Mouse (Mus musculus) erythroblast, embryonic 14.5 days (primary cell): Measurements from ENCODE around the gene Cdh1. TPM values are rescaled to one million over a fixed set of nuclear protein-coding genes. Genes with fewer than 3 reads are reported as not detected.

ENCODE experiments used
- H3K27me3 ChIP-seq: 2 replicates; pipeline ENCODE4 v1.6.1; 2012; ENCODE audit warnings: inconsistent platforms; ENCODE audit not compliant: control insufficient read depth
- H3K36me3 ChIP-seq: 2 replicates; pipeline ENCODE4 v1.6.1; 2012; ENCODE audit warnings: mild to moderate bottlenecking, inconsistent platforms; ENCODE audit not compliant: control insufficient read depth
- H3K4me1 ChIP-seq: 2 replicates; pipeline ENCODE4 v1.6.1; 2012; ENCODE audit warnings: inconsistent platforms; ENCODE audit not compliant: control insufficient read depth
- H3K4me3 ChIP-seq: replicated peaks from 2 replicates; pipeline ENCODE3; 2012; ENCODE audit warnings: moderate library complexity, mild to moderate bottlenecking, inconsistent platforms
- H3K9me3 ChIP-seq: 2 replicates; pipeline ENCODE4 v1.6.1; 2012; ENCODE audit warnings: low read length, inconsistent platforms, mixed read lengths; ENCODE audit not compliant: control insufficient read depth
- GATA1 ChIP-seq: IDR thresholded peaks from 2 replicates; pipeline ENCODE4 v1.6.1; 2012; ENCODE audit warnings: low read length, inconsistent platforms, mixed read lengths
- TAL1 ChIP-seq: IDR thresholded peaks from 3 replicates; pipeline ENCODE4 v1.6.1; 2012; ENCODE audit warnings: low read length, inconsistent platforms, mixed read lengths
- polyA plus RNA-seq: library from polyadenylated mRNA; stranded (reverse); fragments of >175 nt; gene quantifications from 2 replicates; pipeline ENCODE4 v1.2.3, GENCODE M21; 2012

The Cdh1 gene
- polyA plus RNA-seq, 1 experiment, result not detected

DNA sequence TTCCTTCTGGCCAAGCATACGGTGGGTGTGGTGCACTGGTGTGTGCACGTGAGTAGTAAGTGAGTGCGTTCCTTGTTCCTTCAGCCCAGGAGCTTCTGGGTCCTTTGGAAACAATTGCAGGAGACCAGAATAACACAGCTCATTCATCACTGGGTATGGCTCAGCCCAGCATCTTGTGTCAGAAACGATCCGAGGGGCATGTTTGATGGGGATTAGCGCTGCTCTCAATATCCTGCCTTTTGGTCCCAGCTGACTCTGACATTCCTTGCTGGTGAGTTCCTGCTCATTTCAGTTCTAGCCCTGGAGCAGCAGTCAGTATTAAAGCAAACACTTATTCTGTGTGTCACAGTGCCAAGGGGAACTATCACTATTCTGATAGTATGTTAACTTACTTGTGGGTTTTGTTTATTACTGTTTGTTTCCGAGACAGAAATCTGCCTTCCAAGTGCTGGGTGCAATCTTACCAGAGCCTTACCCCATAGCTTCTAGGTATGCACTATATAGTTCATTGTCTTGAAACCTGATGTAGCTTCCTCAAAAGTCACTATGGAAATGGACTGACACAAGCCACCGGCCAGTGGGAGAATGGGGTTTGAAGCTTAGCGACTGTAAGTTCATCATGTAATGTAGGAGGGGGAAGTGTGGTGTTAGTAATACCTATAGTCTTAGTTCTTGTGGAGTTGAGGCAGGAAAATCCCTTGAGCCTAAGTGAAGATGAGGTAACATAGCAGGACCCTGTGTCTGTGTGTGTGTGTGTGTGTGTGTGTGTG is 23.1 kb downstream of the Cdh1 start:
- H3K27me3 ChIP-seq, result no peaks in the 10 kb centered on the region
- H3K4me1 ChIP-seq, result no peaks in the 10 kb centered on the region
- TF ChIP-seq TAL1 (no peak), GATA1 (no peak)
- H3K36me3 ChIP-seq, result no peaks in the 10 kb centered on the region
- H3K4me3 ChIP-seq, result no peak overlapping the region
- H3K9me3 ChIP-seq, result no peaks in the 10 kb centered on the region

DNA sequence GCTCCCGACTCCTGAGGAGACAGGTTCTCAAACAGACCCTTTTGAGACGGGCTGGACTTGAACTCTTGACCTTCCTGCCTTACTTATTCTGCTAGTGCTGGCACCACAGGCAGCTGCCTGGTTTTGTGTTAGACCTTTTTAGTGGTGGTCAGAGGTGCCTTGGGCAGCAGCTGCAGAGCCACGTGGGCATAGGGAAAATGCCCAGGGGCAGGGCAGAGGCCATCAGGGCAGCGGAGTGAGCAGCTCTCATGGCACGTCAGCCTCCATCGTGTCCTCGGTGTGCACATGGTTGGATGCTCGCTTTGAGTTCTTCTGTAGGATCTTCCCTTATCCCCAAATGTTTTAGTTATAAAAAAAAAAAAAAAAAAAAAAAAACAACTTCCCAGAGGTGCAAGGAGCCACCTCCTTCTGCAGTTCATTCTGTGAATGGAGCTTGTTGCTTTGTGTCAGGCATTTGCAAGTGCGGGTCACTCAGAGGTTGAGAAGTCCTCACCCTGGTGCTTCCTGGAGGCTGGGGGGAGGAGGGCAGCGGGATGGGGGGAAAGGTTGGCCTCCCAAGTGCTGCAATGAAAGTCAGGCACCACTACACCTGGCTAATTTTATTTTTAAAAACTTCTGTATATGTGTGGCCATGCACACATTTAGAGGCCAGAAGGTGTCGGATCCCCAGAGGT is 25.3 kb downstream of the Cdh1 start:
- no peaks in the 10 kb centered on the region for H3K36me3 ChIP-seq
- H3K4me3 ChIP-seq, result no peak overlapping the region
- no peaks in the 10 kb centered on the region for H3K4me1 ChIP-seq
- no peak for TF ChIP-seq TAL1
- TF ChIP-seq GATA1, result no peak
- no peaks in the 10 kb centered on the region for H3K27me3 ChIP-seq
- no peaks in the 10 kb centered on the region for H3K9me3 ChIP-seq

DNA sequence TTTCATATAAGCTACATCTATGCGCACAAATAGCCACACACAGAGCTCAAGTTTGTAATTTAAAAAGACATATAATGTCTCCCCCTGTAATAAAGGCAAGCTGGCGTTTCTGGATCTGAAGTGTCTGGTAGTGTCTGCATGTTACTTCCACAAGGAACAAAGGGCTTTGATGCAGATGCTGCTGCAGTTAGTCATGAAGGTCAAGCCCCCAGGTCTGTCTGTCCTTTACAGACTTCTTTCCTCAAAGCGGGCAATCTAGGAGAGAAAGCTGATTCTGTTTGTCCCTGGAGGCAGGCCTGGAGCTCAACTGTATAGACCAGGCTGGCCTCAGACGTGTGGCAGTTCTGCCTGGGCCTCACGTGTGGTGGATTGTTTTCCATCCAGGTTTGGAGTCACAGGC is 26.3 kb downstream of the Cdh1 start:
- Histone ChIP-seq H3K36me3 (no peaks in the 10 kb centered on the region), H3K27me3 (no peaks in the 10 kb centered on the region), H3K4me1 (no peaks in the 10 kb centered on the region), H3K4me3 (no peak overlapping the region), H3K9me3 (no peaks in the 10 kb centered on the region)
- no peak for TF ChIP-seq TAL1
- no peak for TF ChIP-seq GATA1

DNA sequence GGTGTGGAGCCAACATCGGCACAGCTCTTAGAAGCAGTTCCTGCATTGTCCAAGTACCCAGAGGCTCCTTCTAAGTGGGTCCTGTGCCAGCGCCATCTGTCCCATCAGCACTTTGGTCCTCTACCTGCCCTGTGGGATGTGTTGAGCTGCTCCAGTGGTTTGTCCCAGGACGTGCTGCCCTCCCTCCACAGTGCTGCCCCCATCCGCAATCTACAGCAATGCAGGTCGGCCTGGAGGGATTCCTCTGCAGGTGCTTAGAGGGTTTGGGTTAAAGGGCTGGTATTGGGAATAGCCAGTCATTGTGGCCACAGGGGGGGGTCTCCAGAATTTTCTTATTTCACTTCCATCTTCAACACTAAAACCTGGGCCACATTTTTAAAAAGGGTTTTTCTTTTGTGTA is 28.8 kb downstream of the Cdh1 start:
- H3K9me3 ChIP-seq, result no peaks in the 10 kb centered on the region
- no peaks in the 10 kb centered on the region for H3K27me3 ChIP-seq
- H3K36me3 ChIP-seq, result no peaks in the 10 kb centered on the region
- H3K4me1 ChIP-seq, result no peaks in the 10 kb centered on the region
- H3K4me3 ChIP-seq, result no peak overlapping the region
- TF ChIP-seq GATA1 (no peak), TAL1 (no peak)

DNA sequence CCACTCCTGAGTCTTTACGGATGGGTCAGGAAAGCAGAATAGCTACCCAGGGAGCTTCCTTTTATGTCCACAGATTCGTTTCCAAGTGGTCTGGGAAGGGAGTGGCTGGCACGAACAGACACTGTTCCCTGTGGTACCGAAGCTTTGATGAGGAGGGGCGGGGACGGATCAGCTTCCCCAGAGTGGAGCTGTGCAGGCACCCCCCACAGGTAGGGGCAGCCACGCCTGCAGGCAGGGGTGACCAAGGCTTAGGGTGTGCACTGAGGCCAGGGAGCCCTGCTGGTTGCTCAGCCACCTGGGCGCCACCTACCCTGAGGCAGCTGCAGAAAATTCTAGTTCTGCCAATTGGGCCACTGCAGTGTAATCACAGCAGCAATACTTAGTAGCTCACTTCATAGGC is 29.5 kb downstream of the Cdh1 start:
- Histone ChIP-seq H3K4me3 (no peak overlapping the region), H3K27me3 (no peaks in the 10 kb centered on the region), H3K9me3 (no peaks in the 10 kb centered on the region), H3K4me1 (no peaks in the 10 kb centered on the region), H3K36me3 (no peaks in the 10 kb centered on the region)
- no peak for TF ChIP-seq TAL1
- no peak for TF ChIP-seq GATA1

DNA sequence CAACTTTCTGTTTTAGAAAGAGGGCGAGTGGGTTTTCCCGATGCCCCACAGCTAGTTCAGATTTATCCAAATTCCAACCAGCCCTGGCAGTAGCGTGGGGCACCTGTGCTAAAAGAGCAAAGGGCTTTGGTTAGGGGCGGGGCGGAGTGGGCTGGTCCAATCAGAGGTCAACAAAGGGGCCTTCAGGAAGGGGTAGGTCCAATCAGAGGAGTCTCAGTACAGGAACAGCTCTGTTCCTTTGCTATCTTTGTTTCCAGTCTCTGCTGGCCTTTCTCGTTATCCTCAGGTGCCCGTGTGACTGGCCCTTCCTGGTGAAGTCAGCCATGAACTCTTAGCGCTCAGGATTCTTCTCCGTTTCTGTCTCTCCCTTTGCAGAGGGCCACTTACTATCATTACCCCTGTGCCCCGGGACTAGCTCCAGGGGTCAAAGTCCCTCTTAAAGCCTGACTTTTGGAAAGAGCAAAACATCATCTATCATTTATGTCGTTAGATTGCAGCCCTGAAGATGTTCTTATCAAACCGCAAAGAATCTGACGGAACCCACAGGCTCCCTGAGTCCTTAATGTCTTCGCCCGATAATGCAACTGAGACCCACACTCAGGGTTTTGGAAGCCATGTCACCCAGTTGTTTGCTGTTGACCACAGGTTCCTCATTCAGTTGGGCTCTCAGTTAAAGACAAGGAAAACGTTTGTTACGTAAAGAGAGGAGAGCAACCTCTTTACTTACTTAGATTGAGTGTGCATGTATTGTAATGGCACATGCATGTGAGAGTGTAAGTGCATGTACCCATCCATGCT is 30.4 kb downstream of the Cdh1 start:
- H3K4me1 ChIP-seq, result no peaks in the 10 kb centered on the region
- TF ChIP-seq GATA1 (no peak), TAL1 (no peak)
- no peak overlapping the region for H3K4me3 ChIP-seq

DNA sequence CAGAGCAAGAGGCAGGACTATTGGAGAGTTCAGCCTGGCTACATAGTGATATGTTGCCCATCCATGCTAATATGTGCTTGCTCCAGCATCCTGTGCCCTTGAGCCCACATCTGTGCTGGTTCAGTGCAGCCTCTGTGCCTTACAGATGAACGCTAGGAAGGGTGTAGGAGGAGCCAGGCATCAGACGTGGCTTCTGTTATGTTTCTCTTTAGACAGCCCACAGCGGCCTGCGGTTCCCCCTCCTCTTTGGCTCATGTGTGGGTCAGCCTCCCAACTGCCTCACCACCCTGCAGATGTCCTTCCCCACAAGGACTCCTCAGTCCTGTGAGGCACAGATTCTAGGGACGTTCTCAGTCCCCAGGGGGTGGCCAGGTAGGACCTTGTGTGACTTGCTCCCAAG is 32.1 kb downstream of the Cdh1 start:
- H3K9me3 ChIP-seq, result no peaks in the 10 kb centered on the region
- TF ChIP-seq TAL1 (no peak), GATA1 (no peak)

More for the DNA sequence above, 30.4 kb downstream of the Cdh1 start:
- Histone ChIP-seq H3K27me3 (no peaks in the 10 kb centered on the region), H3K9me3 (no peaks in the 10 kb centered on the region), H3K36me3 (no peaks in the 10 kb centered on the region)

DNA sequence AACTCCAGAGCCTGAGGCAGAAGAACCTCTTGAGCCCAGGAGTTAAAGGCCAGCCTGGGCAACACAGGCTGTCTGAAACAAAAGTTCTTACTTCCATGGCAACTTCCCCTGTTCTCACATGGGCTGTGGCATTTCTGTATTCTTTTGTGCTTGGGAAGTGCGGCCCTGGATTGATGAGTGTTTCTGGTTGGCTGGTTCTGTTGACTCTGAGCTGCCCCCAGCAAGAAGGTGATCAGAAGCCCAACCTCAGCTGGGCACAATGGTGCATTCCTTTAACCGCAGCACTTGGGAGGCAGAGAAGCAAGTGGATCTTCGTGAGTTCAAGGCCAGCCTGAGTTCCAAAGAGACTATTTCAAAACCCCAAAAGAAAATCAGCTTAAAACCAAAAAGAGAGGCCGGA is 34.3 kb downstream of the Cdh1 start:
- TF ChIP-seq TAL1, result no peak
- no peak for TF ChIP-seq GATA1

More for the DNA sequence above, 32.1 kb downstream of the Cdh1 start:
- H3K4me1 ChIP-seq, result no peaks in the 10 kb centered on the region
- no peaks in the 10 kb centered on the region for H3K27me3 ChIP-seq
- no peak overlapping the region for H3K4me3 ChIP-seq
- no peaks in the 10 kb centered on the region for H3K36me3 ChIP-seq

DNA sequence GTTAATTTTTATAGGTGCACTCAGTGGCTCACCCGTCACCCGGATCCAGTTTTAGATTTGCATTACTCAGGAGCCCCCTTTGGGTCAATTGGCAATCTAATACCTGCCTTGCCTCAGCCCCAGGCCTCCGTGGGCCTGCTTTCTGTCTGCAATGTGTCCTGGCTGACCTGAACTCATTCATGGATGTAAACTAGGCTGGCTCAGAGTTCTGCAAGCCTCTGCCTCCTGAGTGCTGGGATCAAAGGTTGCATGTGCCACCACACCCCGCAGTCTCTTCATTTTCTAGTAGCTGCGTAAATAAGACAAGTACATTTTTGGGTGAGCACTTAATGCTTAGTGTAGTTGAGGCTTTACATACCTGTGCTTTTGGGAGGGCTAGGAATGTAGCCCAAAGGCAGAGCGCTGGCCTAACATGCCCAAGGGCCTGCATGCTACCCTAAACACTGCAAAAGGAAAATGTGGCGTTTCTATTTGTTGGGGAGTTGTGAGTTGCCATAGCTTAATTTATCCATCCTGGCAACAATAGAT is 35.7 kb downstream of the Cdh1 start:
- Histone ChIP-seq H3K36me3 (no peaks in the 10 kb centered on the region), H3K4me3 (no peak overlapping the region), H3K9me3 (no peaks in the 10 kb centered on the region), H3K27me3 (no peaks in the 10 kb centered on the region), H3K4me1 (no peaks in the 10 kb centered on the region)
- TF ChIP-seq TAL1 (no peak), GATA1 (no peak)

More for the DNA sequence above, 34.3 kb downstream of the Cdh1 start:
- H3K4me1 ChIP-seq, result no peaks in the 10 kb centered on the region
- H3K4me3 ChIP-seq, result no peak overlapping the region
- H3K36me3 ChIP-seq, result no peaks in the 10 kb centered on the region
- no peaks in the 10 kb centered on the region for H3K9me3 ChIP-seq
- H3K27me3 ChIP-seq, result no peaks in the 10 kb centered on the region
